Mouse (Mus musculus) embryonic facial prominence, embryonic 10.5 days (tissue): ENCODE data around the gene Naa60. TPM values are rescaled to one million over a fixed set of nuclear protein-coding genes. Genes with fewer than 3 reads are reported as not detected.
A peak's percentile ranks its signal among the peaks of the same experiment; 100 is the strongest.

ENCODE experiments used
- DNase-seq: peaks from one replicate; pipeline ENCODE4 v3.0.0-alpha.2; 2017; ENCODE audit warnings: low spot score
- H3K27ac ChIP-seq: fragments of 300-500 bp; sonication (generic); replicated peaks from 2 replicates; pipeline ENCODE4 v1.5.1; 2016; ENCODE audit warnings: mild to moderate bottlenecking
- H3K27me3 ChIP-seq: fragments of 300-500 bp; sonication (generic); replicated peaks from 2 replicates; pipeline ENCODE4 v1.6.1; 2016; ENCODE audit warnings: low read depth, mild to moderate bottlenecking; ENCODE audit not compliant: poor library complexity, severe bottlenecking
- H3K36me3 ChIP-seq: fragments of 300-500 bp; sonication (generic); replicated peaks from 2 replicates; pipeline ENCODE4 v1.6.1; 2016; ENCODE audit warnings: mild to moderate bottlenecking, moderate library complexity
- H3K4me1 ChIP-seq: fragments of 300-500 bp; sonication (generic); 2 replicates; pipeline ENCODE4 v1.6.1; 2016
- H3K4me3 ChIP-seq: fragments of 300-500 bp; sonication (generic); 2 replicates; pipeline ENCODE4 v1.5.1; 2016; ENCODE audit warnings: mild to moderate bottlenecking, moderate library complexity
- H3K9me3 ChIP-seq: fragments of 300-500 bp; sonication (generic); 2 replicates; pipeline ENCODE4 v1.6.1; 2016; ENCODE audit warnings: mild to moderate bottlenecking
- WGBS: fragments of 180-500 bp; shearing (Covaris S2); methylation state at CpG from one replicate; pipeline ENCODE4 v1.1.7; 2016; 5-methylcytosine and 5-hydroxymethylcytosine counted together
- polyA plus RNA-seq: library from polyadenylated mRNA; unstranded; fragments of >200 nt; fragmentation: Nextera tagmentation; extraction: Ambion mirVana; gene quantifications from 2 replicates; pipeline ENCODE4 v1.2.1, GENCODE M21; 2016

Gene Naa60
- polyA plus RNA-seq, 1 experiment from 2014 or later: 54.4 TPM

DNA sequence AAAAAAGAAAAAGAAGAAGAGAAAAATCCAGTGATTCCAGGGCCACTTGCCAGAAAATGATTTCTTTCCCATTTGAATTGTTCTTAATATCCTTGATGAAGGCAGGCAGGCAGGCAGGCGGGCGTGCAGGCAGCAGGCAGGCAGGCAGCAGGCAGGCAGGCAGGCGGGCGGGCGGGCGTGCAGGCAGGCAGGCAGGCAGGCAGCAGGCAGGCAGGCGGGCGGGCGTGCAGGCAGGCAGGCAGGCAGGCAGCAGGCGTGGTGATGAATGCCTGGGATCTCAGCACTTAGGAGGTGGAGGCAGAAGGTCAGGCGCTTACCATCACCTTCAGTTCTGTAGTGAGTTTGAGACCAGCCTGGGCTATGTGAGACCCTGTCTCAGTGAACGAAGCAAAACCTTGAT is 19.6 kb upstream of the Naa60 start:
- no peaks in the 10 kb centered on the region for H3K36me3 ChIP-seq
- no peaks in the 10 kb centered on the region for H3K9me3 ChIP-seq
- no peak overlapping the region for H3K4me3 ChIP-seq
- no peaks in the 10 kb centered on the region for H3K27me3 ChIP-seq
- 35% methylated on average over 12 of the region's 12 CpGs for WGBS
- no peak overlapping the region for H3K27ac ChIP-seq
- peaks cover 4% of the 10 kb centered on the region for H3K4me1 ChIP-seq
- DNase-seq: peak; percentile 57

- WGBS: 62% methylated on average over 11 of the region's 11 CpGs
- Histone ChIP-seq H3K4me3 (no peak overlapping the region), H3K4me1 (no peaks in the 10 kb centered on the region), H3K27me3 (no peaks in the 10 kb centered on the region), H3K36me3 (no peaks in the 10 kb centered on the region), H3K9me3 (no peaks in the 10 kb centered on the region), H3K27ac (no peak overlapping the region)
- DNase-seq: no peak
Observed at GRCm38 (mm10) chr16:3854437-3855182, 17.6 kb upstream of the Naa60 start.

DNA sequence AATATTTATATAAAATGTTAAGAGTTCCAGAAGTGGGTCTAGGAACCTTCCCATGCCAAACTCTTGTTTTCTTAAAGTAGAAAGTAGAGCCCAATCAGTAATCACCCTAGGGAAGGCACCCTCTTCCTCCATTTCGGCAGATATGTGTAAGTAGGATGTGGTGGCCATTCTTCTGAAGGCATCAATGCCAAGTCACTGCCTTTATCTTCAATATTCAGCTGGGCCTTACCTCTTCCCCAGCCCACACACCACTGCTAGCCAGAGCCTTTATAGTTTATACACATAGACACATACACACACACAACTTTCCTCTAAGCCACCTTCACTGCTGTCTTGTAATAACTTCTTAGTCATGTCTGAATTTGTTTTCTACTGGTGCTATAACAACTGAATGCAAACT is 16.4 kb upstream of the Naa60 start:
- 76% methylated on average over 1 of the region's 1 CpGs for WGBS
- H3K9me3 ChIP-seq: no peaks in the 10 kb centered on the region
- H3K4me3 ChIP-seq: no peak overlapping the region
- DNase-seq: no peak
- H3K4me1 ChIP-seq: no peaks in the 10 kb centered on the region
- H3K27me3 ChIP-seq: no peaks in the 10 kb centered on the region
- no peak overlapping the region for H3K27ac ChIP-seq
- peaks cover 5% of the 10 kb centered on the region for H3K36me3 ChIP-seq

GRCm38 (mm10) chr16:3859254-3859653 is 12.9 kb upstream of the Naa60 start:
- Histone ChIP-seq H3K4me3 (no peak overlapping the region), H3K27me3 (no peaks in the 10 kb centered on the region), H3K36me3 (peaks cover 27% of the 10 kb centered on the region), H3K9me3 (no peaks in the 10 kb centered on the region), H3K27ac (no peak overlapping the region), H3K4me1 (no peaks in the 10 kb centered on the region)
- WGBS: 91% methylated on average over 4 of the region's 4 CpGs
- DNase-seq: no peak

DNA sequence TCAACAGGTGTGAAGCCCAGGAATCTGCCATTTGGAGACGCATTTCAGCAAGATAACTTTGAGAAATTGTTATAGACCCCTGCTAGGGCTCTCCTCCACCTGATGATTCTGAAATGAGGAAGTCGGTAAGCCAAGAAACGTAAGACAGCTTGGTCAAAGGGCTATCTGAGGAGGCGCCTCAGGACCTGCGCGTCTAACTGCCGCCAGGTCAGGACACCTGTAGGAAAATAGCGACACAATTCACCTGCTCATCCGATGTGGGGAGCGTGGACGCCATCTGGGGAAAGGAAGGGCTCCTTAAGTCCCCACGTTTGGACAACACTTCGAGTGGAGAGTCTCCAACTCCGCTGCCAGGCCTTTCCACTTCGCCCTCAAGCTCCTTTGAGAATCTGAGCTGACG is 360 bp upstream of the Naa60 start:
- peak overlapping the region; percentile 86 for H3K27ac ChIP-seq
- H3K9me3 ChIP-seq: no peaks in the 10 kb centered on the region
- H3K4me1 ChIP-seq: peaks cover 20% of the 10 kb centered on the region
- H3K27me3 ChIP-seq: no peaks in the 10 kb centered on the region
- 2% methylated on average over 16 of the region's 16 CpGs for WGBS
- H3K4me3 ChIP-seq: peak overlapping the region; percentile 73
- DNase-seq: no peak
- peaks cover 32% of the 10 kb centered on the region for H3K36me3 ChIP-seq

DNA sequence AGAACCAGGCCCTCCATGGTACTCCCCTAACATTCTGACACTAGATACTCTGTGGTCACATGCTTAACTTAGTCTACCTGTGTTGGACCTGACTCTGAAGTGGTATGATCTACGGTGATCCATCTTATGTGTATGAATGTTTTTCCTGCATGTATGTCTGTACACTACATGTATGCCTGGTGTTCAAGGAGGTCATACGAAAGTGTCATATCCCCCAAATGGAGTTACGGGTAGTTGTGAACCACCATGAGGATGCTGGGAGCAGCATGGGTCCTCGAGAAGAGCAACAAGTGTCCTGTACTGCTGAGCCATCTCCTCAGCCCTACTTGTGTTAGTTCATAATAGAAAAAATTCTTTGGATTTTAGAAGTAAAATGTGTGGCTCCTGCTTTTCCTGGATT is 4.2 kb downstream of the Naa60 start:
- Histone ChIP-seq H3K4me3 (no peak overlapping the region), H3K9me3 (no peaks in the 10 kb centered on the region), H3K36me3 (peaks cover 29% of the 10 kb centered on the region), H3K27me3 (no peaks in the 10 kb centered on the region), H3K27ac (no peak overlapping the region), H3K4me1 (peaks cover 17% of the 10 kb centered on the region)
- 90% methylated on average over 4 of the region's 4 CpGs for WGBS
- no peak for DNase-seq

DNA sequence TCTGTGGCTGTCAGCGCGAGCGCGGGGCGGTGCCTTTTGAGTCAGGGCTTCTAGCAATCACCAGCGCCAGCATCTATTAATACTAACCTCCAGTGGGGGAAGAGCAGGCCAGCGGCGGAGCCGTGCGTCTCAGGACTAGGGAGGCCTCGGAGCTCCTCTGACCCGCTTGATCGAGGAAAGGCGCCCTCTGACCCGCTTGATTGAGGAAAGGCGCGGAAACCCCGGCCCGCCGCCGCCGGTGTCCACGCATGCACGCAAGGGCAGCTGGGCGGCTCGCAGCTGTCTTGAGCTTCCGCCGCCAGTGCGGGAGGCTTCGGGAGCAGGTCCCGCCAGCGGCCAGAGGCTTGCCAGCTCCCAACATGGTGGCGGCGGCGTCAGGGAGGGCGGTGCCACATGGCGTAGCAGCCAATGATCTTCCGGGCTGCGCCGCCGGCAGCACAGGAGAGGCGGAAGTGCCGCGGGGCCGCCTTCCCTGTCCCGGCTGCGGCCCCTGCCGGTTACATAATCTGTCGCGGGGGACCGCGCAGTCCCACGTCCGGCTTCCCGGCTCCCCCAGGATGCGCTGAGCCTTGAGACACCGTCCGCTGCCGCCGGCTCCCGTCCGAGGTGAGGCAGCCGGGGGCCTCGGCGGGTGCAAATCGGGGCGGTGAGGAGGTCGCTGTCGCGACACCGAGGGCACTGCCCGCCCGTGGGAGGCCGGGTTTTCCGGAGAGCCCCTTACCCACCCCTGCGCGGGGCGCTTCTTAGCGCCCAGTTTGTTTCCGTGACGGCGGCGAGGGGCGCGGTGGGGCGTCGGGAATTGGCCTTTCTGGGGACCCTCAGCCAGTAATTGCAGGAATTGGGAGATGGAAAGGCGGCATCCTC is 12.3 kb downstream of the Naa60 start, which contains the start of the genes Zfp597 and Gm20695:
Zfp597 (minus strand) TSS at position 361 of the 864 bp plus-strand sequence.
Gm20695 (plus strand) TSS at position 448 of the 864 bp plus-strand sequence.
- Histone ChIP-seq H3K36me3 (peaks cover 6% of the 10 kb centered on the region), H3K4me3 (peak within 1 kb of the TSS; percentile 81), H3K27ac (peak within 1 kb of the TSS; percentile 92), H3K4me1 (peaks cover 12% of the 10 kb centered on the region), H3K27me3 (no peaks in the 10 kb centered on the region), H3K9me3 (no peaks in the 10 kb centered on the region)
- peak; percentile 96 for DNase-seq
- WGBS: under 1% methylated on average over 88 of the region's 88 CpGs

DNA sequence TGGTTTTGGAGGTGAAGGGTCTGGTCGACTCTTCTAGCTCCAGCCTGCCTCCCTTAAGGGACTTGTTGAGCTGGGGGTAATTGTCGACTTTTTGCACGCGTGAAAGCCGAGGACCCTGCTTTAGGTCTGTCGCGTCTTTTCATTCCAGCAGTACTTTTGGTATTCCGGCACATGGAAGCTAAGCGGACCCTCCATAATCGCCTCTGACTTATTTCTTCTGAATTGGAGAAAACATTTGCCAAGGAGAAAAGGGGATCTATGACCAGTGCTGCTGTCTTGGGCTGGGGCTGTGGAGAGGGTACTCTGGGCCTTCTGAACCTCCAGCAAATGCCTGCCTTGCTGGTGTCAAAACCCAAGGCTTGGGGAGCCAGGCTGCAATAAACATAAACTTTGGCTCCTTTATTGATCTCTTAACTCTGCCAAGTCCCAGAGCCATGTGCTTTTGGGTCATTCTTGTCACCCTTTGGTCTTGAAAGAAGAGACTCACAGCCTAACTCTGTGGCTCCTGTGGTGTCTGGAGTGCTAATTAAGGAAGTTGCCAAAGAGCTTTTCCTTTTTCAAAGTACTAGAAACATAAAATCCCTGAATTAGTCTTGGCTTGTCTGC is 13.0 kb downstream of the Naa60 start:
- WGBS: 4% methylated on average over 10 of the region's 10 CpGs
- peak overlapping the region; percentile 92 for H3K27ac ChIP-seq
- no peak for DNase-seq
- no peaks in the 10 kb centered on the region for H3K27me3 ChIP-seq
- H3K9me3 ChIP-seq: no peaks in the 10 kb centered on the region
- H3K4me3 ChIP-seq: peak overlapping the region; percentile 81
- peaks cover 12% of the 10 kb centered on the region for H3K4me1 ChIP-seq
- H3K36me3 ChIP-seq: peaks cover 3% of the 10 kb centered on the region; the same call in 1 of the 2 replicates

DNA sequence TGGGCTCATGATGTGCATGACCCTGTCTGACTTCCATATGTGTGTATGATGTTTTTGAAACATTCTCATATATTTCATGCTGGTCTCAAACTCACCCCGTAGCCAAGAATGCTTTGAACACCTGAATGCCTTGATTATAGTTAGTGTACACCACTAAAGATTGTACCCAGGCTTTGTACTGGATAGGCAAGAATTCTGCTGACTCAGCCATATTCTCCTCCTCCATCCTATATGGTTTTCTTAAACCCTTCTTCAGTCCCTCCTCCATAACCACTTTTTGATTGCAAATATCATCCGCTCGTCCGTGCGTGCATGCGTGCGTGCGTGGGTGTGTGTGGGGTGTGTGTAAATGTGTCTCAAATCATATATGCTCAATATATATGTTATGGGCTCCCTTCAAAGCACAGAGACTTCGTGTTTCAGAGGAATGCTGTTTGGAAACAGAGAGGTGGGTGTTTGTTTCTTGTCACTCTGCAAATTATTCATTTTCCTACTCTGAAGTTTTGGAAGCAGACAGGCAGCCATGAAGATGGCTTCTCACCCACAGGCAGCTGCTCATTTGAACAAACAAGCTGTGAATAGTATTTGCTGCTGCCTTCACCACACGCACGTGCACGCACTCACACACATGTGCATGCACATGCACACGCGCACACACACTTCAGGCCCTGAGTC is 19.6 kb downstream of the Naa60 start:
- H3K27me3 ChIP-seq: no peaks in the 10 kb centered on the region
- WGBS: 95% methylated on average over 14 of the region's 14 CpGs
- H3K4me3 ChIP-seq: no peak overlapping the region
- DNase-seq: no peak
- H3K36me3 ChIP-seq: peaks cover 15% of the 10 kb centered on the region
- H3K4me1 ChIP-seq: no peaks in the 10 kb centered on the region
- H3K27ac ChIP-seq: no peak overlapping the region
- H3K9me3 ChIP-seq: no peaks in the 10 kb centered on the region

DNA sequence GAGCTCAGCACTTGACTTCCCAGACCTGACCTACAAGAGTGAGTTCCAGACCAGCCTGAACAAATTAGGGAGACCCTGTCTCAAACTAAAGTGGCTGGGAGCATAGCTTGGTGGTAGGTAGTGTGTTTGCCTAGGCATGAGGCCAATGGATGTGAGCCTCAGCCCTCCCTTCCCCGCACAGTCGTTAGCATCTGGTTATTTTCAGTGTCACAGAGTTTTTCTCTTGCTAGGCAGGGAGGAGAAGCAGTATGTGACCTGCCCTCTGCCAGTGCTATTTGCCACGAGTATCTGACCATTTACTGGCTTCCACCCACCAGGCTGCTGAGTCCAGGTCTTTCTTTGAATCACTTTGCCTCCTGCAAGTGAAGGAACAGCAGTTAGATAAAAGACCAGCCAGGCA is 21.6 kb downstream of the Naa60 start:
- no peak for DNase-seq
- H3K27me3 ChIP-seq: no peaks in the 10 kb centered on the region
- no peak overlapping the region for H3K4me3 ChIP-seq
- H3K4me1 ChIP-seq: no peaks in the 10 kb centered on the region
- no peak overlapping the region for H3K27ac ChIP-seq
- WGBS: 83% methylated on average over 3 of the region's 3 CpGs
- H3K9me3 ChIP-seq: no peaks in the 10 kb centered on the region
- H3K36me3 ChIP-seq: peaks cover 34% of the 10 kb centered on the region

GRCm38 (mm10) chr16:3895173-3895792 is 23.1 kb downstream of the Naa60 start:
- Histone ChIP-seq H3K9me3 (no peaks in the 10 kb centered on the region), H3K36me3 (peaks cover 48% of the 10 kb centered on the region), H3K27ac (no peak overlapping the region), H3K27me3 (no peaks in the 10 kb centered on the region), H3K4me3 (no peak overlapping the region), H3K4me1 (no peaks in the 10 kb centered on the region)
- no peak for DNase-seq
- WGBS: 69% methylated on average over 9 of the region's 9 CpGs

GRCm38 (mm10) chr16:3896046-3896445 is 23.9 kb downstream of the Naa60 start:
- no peak for DNase-seq
- no peak overlapping the region for H3K27ac ChIP-seq
- WGBS: 86% methylated on average over 6 of the region's 6 CpGs
- no peaks in the 10 kb centered on the region for H3K9me3 ChIP-seq
- no peak overlapping the region for H3K4me3 ChIP-seq
- peaks cover 55% of the 10 kb centered on the region for H3K36me3 ChIP-seq
- no peaks in the 10 kb centered on the region for H3K4me1 ChIP-seq
- H3K27me3 ChIP-seq: no peaks in the 10 kb centered on the region
